Mouse (Mus musculus) B cell, adult 2 months (primary cell): ENCODE measurements around the gene Wdr74.
A peak's percentile ranks its signal among the peaks of the same experiment; 100 is the strongest.
"Not testable (repeated sequence)": the region's sequence is repeated elsewhere in the genome, so short reads cannot be mapped to it uniquely, and the experiment has no call there.

Source experiments
- DNase-seq, 2 experiments: peaks; one replicate each; pipeline ENCODE4 v3.0.0; 2022

The Wdr74 gene

DNA sequence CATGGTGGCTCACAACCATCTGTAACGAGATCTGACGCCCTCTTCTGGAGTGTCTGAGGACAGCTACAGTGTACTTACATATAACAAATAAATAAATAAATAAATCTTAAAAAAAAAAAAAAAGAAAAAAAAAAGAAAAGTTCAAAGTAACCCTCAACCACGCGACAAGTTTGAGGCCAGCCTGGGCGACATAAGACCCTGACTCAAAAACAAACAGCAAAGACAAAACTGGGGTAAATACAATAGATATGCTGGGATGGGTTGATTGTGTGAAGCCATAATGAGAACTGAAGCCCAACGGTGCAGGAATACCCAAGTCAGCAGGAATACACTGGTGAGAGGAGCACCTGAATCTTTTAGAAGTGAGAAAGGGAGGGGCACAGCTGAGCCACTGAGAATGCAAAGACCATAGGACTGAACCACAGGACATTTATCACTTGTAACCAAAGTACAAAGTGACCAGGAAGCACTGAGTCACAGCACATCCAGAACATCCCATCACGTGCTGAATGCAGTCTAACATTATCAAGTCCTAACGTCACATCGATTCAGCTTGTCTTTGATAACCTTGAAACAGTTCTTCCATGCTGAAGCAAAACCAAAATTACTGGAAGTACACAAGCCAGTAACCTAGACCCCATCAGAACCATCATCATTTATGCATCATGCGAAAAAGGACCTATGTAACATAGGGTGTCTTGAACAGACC lies 18.7 kb upstream of the Wdr74 start:
- no peak for DNase-seq

GRCm38 (mm10) chr19:8718357-8718756 lies 17.3 kb upstream of the Wdr74 start:
- peak; percentile 87 to 91 for DNase-seq

DNA sequence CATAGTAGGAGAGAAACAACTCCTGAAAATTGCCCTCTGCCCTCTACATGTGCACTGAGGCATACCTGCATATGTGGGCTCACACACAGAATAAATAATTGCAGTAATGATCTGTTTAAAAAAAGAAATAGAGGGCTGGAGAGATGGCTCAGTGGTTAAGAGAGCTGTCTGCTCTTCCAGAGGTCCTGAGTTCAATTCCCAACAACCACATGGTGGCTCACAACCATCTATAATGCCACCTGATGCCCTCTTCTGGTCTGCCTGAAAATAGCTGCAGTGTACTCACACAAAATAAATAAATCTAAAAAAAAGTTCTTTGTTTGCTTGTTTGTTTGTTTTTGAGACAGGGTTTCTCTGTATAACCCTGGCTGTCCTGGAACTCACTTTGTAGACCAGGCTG lies 16.6 kb upstream of the Wdr74 start:
- DNase-seq: not testable (repeated sequence)

- DNase-seq: no peak
These were observed 14.2 kb upstream of the Wdr74 start for GRCm38 (mm10) chr19:8721378-8721777.

GRCm38 (mm10) chr19:8722021-8722420 lies 13.6 kb upstream of the Wdr74 start:
- no peak for DNase-seq

- no peak for DNase-seq
These were observed 13.1 kb upstream of the Wdr74 start for GRCm38 (mm10) chr19:8722559-8722906.

GRCm38 (mm10) chr19:8722907-8723573 lies 12.6 kb upstream of the Wdr74 start, which contains the start of gene Slc3a2:
TSS of gene Slc3a2 (minus strand) at chr19:8723369.
- peak; percentile 94 to 97 for DNase-seq

- DNase-seq: peak; percentile 40 to 46
These were observed 11.9 kb upstream of the Wdr74 start for GRCm38 (mm10) chr19:8723574-8724346.

GRCm38 (mm10) chr19:8724392-8724791 lies 11.2 kb upstream of the Wdr74 start:
- DNase-seq: no peak

DNA sequence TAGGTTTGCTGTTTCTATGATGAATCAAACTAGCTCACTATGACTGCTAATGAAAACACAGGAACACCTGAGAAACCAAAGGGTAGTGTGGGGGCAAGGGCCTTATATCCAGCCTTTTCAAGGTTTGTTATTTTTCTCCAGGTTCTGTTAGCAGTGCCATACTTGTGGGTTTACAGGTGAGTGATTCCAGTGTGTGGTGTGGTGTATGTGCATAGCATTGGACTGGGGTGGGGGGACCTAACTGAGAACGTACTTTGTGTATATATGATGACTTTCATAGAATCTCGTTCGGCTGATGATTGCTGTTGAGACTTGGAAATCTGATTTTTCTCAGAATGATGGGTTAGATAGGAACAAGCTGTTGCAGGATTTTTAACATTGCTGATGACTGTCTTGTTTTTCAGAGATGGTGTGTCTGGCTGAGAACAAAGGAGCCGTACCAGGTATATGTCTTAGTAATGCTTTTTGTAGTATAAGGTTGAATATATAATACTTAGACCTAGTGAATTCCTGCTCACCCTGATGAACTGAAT lies 10.5 kb upstream of the Wdr74 start:
- no peak for DNase-seq

DNA sequence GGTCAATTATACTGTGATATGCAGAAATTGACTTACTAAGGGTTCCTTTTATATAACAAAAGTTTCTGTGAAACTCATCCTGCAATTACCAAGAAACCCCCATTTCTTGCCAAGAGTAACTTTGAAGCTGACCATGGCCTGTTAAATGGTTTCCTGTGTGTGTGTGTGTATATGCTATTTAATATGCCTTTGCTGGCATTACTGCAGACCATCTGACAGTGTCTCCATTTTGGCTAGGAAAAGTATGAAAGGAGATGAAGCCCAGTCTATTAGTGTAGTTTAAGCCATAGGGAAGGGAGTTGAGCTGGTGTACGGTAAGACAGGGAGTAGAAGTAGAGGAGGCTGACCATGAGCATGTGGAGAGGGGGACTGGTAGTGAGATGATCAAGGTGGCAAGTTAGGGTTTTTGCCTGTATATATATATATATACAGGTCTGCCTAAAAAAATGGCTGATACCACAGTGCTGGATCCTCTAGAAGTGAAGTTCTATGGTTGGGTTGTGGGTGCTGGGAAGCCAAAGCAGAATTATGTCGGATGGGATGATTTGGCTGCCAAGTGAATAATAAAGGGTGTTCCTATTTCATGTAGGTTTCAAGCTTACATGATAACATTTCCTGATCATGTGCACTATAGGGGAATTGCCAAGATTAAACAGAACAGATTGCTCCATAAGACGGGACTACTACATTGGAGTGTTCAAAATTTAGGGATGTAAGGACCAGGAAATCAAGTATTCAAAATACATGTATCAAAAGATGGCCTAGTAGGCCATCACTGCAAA lies 8.8 kb upstream of the Wdr74 start:
- DNase-seq: no peak

GRCm38 (mm10) chr19:8727495-8728114 lies 8.0 kb upstream of the Wdr74 start:
- no peak for DNase-seq

GRCm38 (mm10) chr19:8728335-8729099 lies 7.1 kb upstream of the Wdr74 start:
- not testable (repeated sequence) for DNase-seq

DNA sequence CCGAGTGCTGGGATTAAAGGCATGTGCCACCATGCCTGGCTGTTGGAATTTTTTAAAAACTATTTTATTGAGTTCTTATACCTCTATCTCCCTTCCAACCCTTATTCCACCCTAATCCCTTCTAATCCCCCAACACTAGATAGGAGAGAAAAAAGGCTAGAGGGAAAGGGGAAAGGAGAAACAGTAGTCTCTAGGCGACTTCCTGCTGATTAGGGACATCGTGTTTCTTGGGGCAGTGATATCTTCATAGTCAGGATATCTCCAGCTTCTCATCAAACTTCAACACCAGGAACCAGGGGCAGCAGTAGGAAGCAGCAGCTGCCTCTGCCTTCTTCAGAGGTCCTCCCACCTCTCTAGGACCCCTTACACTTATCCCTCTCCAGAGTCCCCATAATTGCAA lies 1.3 kb upstream of the Wdr74 start:
- DNase-seq: no peak

DNA sequence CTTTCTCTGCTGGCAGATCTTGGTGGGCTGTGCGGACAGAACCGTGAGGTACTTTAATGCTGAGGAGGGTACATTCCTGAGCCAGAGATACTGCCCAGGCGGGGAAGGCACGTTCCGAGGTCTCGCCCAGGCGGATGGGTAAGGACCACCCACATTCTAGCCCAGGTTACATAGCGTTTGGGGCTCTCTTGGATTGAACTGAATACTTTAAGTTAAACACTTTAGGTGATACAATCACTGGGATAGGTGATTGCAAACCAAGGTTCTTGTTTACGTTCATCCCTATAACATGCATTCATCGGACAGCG lies 487 bp downstream of the Wdr74 start:
- no peak for DNase-seq

DNA sequence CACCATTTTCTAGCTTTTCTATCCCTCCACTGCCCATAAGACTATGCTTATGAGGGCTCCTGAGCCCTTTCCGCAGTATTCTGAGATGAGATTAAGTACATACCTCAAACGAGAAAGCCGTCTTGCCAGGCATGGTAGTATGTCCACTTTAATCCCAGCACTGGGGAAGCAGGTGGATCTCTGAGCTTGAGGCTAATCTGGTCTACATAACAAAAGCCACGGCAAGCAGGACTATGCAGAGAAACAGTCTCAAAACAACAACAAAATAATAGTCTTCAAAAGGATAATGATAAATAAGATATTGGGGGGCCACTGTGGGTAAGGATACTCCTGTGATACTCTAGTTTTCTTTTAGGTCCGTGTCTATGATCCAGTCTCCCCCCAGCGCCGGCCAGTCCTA lies 3.3 kb downstream of the Wdr74 start:
- no peak for DNase-seq

GRCm38 (mm10) chr19:8739646-8740045 lies 4.0 kb downstream of the Wdr74 start:
- no peak for DNase-seq

GRCm38 (mm10) chr19:8740603-8741002 lies 5.0 kb downstream of the Wdr74 start, which contains the start of gene 1700092M07Rik:
TSS of gene 1700092M07Rik (plus strand) at chr19:8740718.
- no peak for DNase-seq

DNA sequence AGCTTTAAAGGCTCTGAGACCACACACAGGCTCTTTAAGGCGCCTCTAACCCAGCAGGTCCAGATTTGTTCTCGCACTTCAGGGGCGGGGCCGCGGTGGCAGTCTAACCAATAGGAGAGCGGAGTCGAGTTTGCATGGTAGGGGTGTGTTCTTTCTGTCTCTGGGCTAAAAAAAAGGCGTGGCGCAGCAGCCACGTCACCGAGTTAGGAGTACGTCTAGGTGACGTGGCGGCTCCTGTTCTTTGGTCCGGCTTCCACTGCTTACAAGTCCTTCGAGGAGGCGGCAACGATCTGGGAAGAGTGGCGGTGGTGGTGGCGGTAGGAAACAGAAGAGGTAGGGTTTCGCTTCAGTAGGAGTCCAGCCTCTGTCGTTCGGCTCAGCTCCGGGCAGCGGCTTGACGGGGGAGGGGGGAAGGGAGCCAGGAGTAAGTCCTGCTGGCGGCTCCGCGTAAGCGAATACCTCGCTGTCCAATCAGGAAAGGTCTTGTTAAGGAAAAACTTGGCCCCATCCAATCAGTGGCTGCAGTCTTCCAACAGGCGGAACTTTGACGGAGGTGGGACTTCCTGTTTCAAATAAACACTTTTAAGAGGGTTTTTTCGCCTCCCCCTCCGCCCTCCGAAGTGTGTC lies 5.7 kb downstream of the Wdr74 start, which contains the start of gene Stx5a:
Gene Stx5a, plus strand, starts transcription at position 171 of the 627 bp plus-strand sequence.
- DNase-seq: peak; percentile 94 to 95

DNA sequence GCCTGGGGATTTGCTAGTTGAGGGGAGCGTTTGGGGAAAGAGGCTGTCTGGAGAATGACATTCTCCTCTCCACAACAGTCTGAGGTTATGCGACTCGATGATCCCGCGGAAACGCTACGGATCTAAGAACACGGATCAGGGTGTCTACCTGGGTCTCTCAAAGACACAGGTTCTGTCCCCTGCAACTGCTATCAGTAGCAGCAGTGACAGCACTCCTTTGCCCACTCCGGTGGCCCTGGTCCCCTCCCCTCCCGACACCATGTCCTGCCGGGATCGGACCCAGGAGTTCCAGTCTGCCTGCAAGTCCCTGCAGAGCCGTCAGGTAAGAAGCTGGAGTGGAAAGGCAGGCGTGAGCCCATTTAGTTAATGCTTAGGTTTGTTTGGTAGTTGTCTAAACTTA lies 6.5 kb downstream of the Wdr74 start:
- DNase-seq: no peak

- no peak for DNase-seq
These were observed 9.8 kb downstream of the Wdr74 start for GRCm38 (mm10) chr19:8745382-8745781.
